Mouse (Mus musculus): ENCODE results near the gene Bace2.

Bace2 gene

DNA sequence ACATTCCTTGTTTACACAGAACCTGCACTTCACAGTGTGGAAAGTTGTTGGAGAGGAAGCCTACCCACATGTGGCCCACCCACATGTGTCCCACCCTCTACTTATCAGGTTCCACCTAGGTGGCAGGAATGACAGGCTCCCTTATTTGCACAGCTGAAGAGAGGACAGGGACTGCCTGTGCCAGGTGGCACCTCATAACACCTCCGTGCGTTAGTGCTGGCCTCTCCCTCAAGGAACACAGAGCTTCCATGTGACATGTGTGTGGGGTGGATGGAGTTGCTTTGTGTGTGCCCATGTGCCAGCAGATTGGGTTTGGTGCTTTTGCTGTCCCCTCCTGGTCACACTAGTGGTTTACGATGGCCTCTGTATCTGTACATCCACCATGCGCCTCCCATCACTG, 43.4 kb downstream of the Bace2 start:
- no peak for DNase-seq (ENCODE audit: low read depth in 1 of 2, low spot score in 2 of 2)

DNA sequence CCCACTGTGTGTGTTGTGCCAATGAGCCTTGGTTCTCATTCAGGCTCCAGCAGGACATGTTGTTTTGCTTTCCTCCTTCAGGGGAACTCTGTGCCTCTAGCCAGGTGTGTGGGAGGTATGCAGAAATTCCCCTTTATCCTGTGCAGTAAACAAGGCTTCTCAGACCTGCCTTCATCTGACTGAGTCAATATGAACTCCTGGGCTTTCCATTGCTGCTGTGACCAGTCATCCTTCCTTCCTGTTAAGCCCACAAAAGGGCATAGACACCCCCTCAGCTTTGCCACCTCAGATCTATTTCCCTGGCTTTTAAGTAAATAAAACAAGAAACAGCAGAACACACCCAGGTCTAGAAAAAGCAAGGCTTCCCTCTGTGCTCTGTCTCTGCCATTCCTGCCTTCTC, 45.2 kb downstream of the Bace2 start:
- no peak for DNase-seq (ENCODE audit: low read depth in 1 of 2, low spot score in 2 of 2)

DNA sequence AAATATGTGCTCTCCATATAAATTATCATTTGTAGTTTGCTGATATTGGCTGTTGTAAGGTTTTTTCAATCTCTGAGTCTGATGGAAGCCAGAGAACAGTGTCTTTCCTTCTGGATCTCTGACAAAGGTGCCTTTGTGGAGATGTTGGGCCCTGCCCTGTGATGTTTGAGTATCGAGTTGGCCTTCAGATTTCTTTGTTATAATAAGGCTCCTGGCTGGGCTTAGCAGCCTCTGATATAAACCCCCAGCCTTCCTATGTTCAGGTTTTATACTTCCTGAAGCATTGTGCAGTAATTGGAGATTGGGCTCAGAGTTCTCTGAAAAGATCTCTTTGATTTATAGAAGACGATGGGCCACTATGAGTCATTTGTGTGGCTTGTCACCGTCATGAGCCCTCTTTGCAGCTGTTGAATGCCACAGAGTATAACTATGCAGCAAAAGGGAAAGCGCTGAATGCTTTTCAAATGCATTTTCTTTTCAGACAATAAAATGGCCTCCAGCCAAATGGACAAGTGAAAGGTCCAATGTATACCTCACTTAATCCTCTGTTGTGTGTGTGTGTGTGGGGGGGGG, 45.8 kb downstream of the Bace2 start:
- DNase-seq (ENCODE audit: low read depth in 1 of 2, low spot score in 2 of 2), result no peak

DNA sequence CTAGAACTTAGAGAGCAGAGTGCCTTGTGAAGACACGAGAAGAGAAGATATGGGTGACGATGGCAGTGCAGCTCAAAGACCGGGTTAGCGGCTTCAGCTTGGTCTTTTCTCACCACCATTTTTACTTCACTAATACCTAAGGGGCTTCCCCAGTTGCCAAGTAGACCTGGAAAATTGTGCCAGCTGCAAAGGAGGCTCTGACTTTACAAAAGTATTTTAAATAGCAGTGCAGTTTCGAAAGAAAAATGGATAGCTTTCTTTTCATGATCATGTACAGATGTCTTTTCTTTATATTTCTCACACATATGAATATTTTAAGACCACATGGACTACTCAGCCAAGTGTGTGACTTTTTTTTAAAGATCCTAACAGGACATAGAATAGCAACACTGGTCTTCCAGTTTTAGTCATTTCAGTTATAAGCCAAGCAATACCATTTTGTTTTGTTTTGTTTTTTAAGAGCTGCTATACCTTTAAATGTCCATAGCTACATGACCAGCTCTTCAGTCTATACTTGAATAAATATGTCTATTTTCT, 49.0 kb downstream of the Bace2 start:
- no peak for DNase-seq (ENCODE audit: low read depth in 1 of 2, low spot score in 2 of 2)

DNA sequence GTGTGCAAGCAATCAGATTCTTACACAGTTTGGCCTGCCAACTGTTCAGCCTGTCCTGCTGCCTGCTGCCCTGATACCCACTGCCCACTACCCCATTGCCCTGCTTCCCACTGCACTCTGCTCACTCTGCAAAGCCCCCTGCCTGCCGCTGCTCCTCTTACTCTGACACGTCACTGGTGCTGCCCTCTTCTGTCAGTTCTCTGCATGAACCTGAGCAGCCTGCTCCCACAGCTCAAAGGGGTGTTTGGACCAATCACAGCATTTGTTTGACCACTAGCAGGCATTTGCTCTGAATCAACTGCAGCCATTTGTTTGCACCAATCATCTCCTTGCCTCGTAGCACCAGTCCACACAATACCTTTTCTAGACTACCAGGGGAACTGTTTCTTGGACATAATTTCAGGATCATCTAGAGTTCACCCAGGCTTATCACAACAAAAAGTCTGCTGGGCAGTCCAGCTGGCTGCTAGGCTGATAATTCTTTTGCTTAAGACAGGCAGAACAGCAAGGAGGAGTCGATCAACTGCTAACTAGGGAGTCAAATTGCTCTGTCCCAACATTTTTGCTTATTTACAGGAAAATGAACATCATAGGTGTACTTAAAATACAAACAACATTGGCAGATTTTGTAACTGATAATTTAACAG, 61.5 kb downstream of the Bace2 start:
- no peak for DNase-seq (ENCODE audit: low read depth in 1 of 2, low spot score in 2 of 2)

DNA sequence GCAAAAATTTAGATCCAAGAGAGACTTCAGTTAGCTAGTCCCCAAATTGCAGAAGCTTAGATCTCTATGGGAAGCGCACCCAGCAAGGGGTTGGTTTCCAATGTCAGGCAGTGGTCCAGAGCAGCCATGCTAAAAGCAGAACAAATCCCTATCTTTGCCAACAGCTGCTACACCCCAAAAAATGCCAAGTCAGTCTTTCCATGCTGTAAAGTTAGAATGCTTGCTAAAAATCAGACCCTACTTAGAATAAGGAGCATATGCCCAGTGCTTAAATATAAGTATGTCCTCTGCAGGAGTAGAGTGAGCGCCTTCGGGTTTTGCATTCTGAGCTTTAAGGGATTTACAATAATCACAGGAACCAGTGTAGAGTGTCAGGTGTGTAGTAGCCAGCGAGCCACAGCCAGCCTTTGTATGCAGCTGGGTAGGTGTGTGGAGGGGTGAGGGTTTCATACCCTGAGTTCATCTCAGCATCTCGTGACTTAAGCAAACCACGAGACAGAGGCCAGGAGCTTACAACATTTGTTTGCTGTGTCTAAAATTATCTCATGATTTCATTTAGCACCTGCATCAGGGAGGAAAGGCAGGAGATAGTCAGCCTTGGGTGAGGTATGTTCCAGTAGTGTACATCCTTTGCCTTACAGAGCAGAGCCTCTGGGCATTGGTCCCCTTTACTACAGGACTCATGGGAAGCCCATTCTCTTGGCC, 62.4 kb downstream of the Bace2 start:
- DNase-seq (ENCODE audit: low read depth in 1 of 2, low spot score in 2 of 2), result no peak

DNA sequence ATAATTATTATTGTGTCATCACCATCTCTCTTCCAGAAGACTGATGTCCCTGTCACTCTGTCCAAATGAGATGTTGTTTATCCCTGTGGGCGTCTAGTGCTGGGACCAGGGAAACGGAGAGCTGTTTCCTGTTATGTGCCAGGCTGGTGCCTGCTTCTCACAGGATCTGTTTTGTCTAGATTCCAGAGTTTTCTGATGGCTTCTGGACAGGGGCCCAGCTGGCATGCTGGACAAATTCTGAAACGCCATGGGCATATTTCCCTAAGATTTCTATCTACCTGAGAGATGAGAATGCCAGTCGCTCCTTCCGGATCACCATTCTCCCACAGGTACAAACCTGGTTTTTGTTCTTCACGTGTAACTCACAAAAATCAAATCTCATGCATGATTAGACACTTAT, 65.1 kb downstream of the Bace2 start:
- DNase-seq (ENCODE audit: low read depth in 1 of 2, low spot score in 2 of 2), result no peak

DNA sequence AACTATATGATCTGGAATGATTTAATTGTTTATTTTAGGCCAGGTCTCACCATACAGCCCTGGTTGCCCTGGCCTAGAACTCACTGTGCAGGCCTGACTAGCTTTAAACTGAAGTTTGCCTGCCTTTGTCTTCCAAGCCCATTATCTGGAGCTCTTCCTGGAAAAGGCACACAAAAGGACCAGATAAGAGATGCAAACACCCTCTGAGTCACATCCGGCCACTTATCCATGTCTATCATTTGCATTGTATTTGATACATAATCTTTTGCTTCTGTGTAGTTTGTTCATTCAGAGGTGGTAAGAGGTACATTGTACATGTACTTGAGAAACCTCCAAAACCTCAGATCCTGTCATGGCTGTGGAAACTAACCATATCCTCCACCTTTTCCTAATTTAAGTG, 67.1 kb downstream of the Bace2 start:
- DNase-seq (ENCODE audit: low read depth in 1 of 2, low spot score in 2 of 2), result no peak

DNA sequence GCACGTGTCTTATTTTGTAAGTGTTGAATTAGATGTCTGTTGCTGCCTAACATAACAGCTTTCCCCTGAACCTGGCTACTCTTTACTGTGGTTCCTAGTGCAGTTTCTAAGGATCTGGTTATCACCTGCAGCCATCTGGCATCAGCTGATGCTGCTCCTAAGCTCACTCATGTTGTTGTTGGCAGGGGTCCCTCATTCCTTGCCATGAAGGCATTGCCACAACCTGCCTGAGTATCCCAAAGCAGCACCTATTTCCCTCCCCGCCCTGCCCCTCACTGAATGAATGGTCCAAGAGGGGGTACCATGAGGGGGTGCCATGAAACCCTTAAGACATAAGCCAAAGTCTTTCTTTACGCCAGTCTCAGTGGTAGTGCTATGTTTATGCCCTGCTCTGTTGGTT, 71.5 kb downstream of the Bace2 start:
- DNase-seq (ENCODE audit: low read depth in 1 of 2, low spot score in 2 of 2), result no peak

DNA sequence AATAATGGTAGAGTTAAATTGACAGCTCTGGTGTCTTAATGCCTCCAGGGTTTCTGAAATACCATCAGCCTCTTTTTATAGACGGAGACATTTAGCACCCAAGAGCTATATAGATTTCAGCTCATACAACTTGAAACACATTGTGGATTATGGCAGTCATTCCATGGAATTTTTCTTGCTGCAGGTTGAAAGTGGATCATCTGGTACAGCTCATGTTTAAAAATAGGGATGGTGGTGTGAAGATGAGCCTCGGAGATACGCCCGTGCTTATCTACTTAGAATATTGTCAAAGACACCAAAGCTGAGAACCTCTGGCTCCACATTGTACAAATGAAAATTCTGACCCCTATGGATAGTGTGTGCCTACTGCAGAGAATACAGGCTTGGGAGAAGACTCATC, 73.5 kb downstream of the Bace2 start:
- no peak for DNase-seq (ENCODE audit: low read depth in 1 of 2, low spot score in 2 of 2)

DNA sequence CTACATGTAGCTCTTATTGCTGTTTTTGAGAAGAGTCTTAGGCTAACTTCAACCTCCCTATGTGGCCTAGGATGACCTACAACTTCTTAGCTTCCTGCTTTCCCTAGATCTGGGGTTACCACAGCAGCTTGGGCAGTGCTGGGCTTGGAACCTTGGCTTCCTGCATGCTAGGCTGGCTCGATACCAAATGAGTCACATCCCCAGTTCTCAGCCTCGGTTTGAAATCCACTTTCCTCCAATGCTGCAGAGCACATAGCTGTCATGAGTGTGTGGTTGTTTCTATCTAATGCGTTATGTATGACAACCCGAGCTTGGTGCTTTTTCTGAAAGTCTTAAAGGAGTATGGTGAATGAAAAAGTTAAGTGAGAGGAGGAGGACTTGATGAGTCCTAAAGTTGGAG, 74.8 kb downstream of the Bace2 start:
- DNase-seq (ENCODE audit: low read depth in 1 of 2, low spot score in 2 of 2), result no peak

DNA sequence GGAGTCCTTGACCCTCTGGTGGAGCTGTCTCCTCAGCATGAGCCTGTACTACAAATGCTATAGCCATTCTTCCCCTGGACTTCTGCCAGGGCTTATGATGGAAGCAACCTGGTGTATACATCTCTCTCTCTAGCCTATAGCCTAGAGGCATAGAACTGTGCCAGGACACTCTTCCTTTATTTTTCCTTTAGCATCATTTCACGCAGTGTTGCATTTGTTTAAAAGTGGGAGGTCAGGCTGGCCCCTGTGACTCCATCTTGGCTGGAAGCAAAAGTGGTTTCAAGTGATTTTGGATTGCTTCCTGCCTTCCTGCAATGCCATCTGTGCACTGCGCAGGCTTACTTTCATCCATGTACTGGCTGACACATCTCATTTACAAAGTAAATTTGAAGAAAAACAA, 77.7 kb downstream of the Bace2 start:
- no peak for DNase-seq (ENCODE audit: low read depth in 1 of 2, low spot score in 2 of 2)

DNA sequence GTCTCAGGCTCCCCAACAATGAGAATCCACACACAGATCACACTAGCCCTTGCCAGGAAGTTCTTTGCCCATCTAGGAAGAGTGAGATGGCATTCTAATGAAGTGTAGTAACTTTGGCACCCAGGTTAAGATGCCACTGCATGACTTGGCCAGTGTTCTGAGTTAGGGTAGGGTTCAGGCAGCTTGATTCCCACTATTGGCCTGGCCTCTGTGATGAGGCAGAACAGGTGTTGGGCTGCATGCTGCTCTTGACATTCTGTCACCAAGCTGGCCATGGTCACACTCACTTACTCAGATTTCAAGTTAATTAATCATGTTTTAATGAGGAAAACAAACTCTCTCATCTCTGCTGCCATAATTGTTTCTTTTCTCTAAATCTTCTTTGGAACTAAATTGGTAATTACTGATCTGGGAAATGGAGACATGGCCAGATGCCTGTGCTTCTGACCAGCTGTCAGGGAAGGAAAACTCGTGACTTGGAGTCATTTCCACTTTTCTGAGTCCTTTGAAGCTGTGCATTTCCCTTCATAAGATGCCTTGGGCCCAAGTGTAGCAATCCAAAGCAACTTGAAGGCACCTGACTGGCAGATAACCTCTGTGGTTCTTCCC, 81.0 kb downstream of the Bace2 start:
- no peak for DNase-seq (ENCODE audit: low read depth in 1 of 2, low spot score in 2 of 2)

DNA sequence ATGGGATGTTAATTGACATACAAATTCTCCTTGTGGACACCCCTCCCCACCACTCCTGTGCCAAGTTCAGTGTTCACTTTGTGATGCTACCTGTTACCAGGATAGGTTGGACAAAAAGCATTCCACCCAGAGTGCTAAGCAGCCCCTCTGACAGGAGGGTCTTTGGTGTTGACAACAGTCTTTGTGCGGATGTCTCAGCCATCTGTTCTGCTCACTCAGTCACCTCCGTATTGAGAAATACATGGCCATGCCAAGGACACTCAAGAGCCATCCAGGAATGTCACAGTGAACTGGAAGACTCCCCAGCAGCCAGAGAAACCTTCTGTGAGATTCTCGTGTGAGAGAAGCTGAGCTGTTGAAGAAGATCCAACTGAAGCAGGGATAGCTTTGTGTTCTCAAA, 81.6 kb downstream of the Bace2 start:
- no peak for DNase-seq (ENCODE audit: low read depth in 1 of 2, low spot score in 2 of 2)

DNA sequence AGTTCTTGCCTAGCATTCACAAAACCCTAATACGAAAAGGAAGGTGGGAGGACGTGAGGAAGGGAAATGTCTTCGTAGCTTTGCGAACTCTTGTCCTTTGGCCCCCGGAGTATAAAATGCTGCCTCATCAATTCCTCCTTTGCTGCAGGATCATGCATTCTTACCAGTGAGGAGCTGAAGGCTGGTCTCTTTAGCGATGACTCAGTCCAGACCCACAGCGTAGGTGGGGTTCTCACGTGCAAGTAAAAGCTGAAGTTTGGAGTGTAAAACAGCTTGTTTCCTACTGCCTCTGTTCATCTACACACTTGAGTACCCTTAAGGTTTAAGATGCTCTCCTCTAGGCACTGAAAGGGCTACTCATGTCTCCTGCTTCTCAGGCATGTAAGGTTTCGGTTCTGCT, 85.4 kb downstream of the Bace2 start:
- DNase-seq (ENCODE audit: low read depth in 1 of 2, low spot score in 2 of 2), result no peak

DNA sequence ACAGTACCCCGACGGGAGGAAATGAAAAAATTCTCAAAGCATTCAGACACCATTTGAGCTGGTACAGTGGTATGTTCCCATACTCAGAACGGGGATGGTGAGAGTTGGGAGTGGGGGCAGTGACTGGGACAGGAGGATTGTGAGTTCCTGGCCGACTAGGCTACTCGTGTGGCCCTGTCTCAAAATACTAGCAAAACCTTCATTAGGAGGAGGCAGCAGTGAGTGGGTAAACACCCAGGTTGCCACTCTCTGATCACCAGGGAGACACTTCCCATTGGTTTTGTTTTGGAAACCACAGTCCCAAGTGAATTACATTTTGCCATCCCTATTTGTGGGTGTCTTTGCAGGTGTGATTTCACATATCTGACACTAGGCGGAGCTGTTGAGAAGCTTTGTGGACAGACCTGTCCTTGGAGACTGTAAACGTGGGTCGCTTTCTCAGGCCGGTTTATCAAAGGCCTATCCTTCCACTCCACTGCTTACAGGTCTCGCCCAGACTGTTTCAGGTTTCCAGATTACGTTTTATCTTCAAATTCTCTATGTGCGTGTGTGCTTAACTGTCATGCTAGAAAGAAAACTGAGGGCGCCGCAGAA, 87.2 kb downstream of the Bace2 start:
- no peak for DNase-seq (ENCODE audit: low read depth in 1 of 2, low spot score in 2 of 2)

DNA sequence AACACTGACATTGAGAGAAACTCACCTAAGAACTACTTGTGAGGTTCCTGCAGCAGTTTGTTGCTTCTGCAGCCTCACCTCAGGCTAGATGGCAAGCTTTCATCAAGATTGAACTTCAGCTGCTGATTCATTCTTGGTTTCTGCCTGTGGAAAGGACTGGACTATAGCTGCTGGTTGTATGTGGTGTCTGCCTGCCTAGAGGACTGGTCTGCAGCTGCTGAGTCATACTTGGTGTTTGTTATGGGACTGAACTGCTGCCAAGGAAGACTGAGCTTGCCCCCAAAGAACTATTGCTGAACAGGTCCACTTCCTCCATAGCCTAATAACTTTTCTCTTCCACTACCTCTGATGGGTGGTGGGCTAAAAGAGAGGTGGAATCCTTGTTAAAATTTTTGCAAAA, 90.8 kb downstream of the Bace2 start:
- DNase-seq (ENCODE audit: low read depth in 1 of 2, low spot score in 2 of 2), result no peak

DNA sequence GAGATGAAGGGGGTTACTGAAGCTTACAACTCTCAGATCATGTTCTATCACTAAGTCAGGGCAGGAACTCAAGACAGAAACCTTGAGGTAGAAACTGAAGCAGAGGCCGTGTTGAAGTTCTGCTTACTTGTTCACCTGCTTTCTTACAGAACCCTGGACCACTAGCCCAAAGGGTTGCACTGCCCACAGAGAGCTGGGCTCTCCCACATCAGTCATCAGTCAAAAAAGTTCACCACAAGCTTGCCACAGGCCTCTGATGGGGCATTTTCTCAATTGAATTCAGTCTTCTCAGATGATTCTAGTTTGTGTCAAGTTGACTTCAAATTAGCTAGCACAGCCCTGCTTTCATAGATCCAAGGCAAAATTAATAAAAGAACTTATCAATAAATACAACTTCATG, 103.3 kb downstream of the Bace2 start:
- no peak for DNase-seq (ENCODE audit: low read depth in 1 of 2, low spot score in 2 of 2)

DNA sequence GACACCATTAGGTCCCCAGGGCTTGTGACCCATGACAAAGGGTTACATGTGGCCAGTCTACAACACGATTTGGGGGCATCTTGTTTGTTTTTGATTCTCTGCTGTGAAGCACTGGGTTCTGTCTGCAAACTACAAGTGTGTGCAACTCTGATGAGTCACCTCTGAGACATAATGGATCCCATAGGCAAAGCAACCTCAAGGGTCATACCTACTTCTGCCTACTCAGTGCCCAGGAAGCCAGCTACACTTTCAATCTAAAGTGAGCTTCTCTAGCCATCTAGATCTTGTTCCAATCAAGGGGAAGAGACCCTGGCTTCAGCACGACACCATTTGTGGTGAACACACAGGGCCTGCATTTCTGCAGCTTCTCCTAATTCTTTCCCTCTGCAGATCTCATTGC, 104.7 kb downstream of the Bace2 start:
- no peak for DNase-seq (ENCODE audit: low read depth in 1 of 2, low spot score in 2 of 2)

DNA sequence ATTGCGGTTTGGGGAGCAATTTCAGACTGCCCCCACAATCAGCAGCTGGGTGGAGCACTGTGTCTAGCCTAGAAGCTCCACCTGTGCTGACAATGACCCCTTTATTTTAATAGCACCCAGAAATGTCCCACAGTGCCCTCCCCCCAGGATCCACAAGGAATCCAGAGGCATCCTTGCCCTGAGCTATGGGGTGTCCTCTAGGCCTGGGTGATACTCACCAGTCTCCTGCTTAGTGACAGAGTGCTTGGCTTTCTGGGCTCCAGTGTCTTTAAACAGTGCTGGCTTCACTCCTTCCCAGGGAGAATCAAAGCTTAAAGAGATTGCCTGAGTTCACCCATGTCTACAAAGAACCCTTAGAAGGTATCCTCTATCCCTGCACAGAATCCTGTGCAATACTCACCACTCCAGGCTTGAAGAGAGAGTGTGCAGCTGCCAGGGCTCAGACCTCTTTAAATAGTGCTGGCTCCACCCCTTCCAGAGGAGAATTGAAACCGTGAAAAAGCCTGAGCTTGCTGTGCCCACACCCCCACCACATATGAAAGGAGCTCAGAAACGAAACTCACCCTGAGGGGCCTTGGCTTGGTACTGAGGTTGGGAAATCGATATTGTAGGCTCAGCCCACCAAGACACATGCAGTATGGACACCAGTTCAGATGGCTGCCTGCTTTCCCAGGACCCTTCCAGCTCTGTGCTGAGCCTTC, 106.1 kb downstream of the Bace2 start, which contains the start of gene Mx1:
Gene Mx1, minus strand, starts transcription at position 427 of the 701 bp plus-strand sequence.
- DNase-seq (ENCODE audit: low read depth in 1 of 2, low spot score in 2 of 2), result peak in 1 of 2 experiments; percentile 18

Data from monocyte, adult 2 months (primary cell).